In the genomic region with DNA sequence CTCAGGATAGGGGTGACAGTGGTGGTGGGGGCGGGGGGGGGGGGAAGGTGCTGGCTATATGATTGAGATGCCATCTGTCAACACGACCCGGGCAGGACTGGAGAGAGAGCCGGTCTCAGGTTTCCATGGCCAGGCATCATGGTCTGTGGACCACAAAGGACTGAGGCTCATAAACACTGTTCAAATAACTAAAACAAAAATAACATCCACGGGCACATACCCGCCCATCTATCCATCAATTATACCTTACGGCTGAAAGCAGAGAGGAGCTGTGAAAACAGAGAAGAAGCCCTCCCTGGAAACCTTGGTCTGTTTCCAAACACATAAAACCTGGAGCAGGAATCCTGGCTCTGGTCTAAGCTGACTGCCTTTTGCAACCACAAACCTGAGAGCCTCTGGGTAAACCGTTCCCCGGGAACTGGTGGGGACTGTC, we compare ENCODE assay signal across 10 mouse cellular contexts.
DNase-seq lines count a peak whose midpoint lies in the region; ATAC-seq lines count a peak whose summit lies in the region.
"Had no signal": no experiment of that assay in that cellular context is flagged by ENCODE, and none has a peak within 500 bp of the region (broad histone marks: within the 10 kb centered on the region; RNA-seq: fewer than 3 reads in every experiment).

No protein-coding gene starts in this region.

- 0 out of 2 replicates have a peak overlapping the region, but pooled peaks have one; percentile 8 for H3K27ac ChIP-seq in hindbrain, embryonic 13.5 days
- H3K27ac ChIP-seq in hindbrain, embryonic 11.5 days (ENCODE audit: low read depth, low read length) = no peak overlapping the region
- H3K27ac ChIP-seq in embryonic facial prominence, embryonic 10.5 days (replicated peaks) = no peak overlapping the region
- peak overlapping the region; percentile 56; the same call in 1 of the 2 replicates for H3K27ac ChIP-seq in limb, embryonic 10.5 days

- H3K4me2 ChIP-seq in hindbrain, embryonic 13.5 days = no peak overlapping the region
- H3K4me2 ChIP-seq in hindbrain, embryonic 11.5 days (replicated peaks; ENCODE audit: low read depth, low read length) = no peak overlapping the region

- no peaks in the 10 kb centered on the region for H3K9me3 ChIP-seq in hindbrain, embryonic 13.5 days
- no peaks in the 10 kb centered on the region for H3K9me3 ChIP-seq in hindbrain, embryonic 11.5 days (ENCODE audit: control insufficient read depth, low read length)
- H3K9me3 ChIP-seq in embryonic facial prominence, embryonic 10.5 days = no peaks in the 10 kb centered on the region
- H3K9me3 ChIP-seq in limb, embryonic 10.5 days (replicated peaks) = no peaks in the 10 kb centered on the region

- peaks cover 5% of the 10 kb centered on the region; the same call in 1 of the 2 replicates for H3K4me1 ChIP-seq in hindbrain, embryonic 13.5 days (replicated peaks)
- H3K4me1 ChIP-seq in hindbrain, embryonic 11.5 days (replicated peaks; ENCODE audit: control insufficient read depth, insufficient read depth, low read length) = no peaks in the 10 kb centered on the region
- peaks cover 21% of the 10 kb centered on the region for H3K4me1 ChIP-seq in embryonic facial prominence, embryonic 10.5 days
- peaks cover 30% of the 10 kb centered on the region for H3K4me1 ChIP-seq in limb, embryonic 10.5 days

- peak; percentile 57; the same call in 1 of the 2 replicates for ATAC-seq in hindbrain, embryonic 13.5 days (ENCODE audit: low FRiP score)
- ATAC-seq in hindbrain, embryonic 11.5 days (ENCODE audit: low FRiP score) = no peak
- no peak for ATAC-seq in megakaryocyte, adult 5-6 weeks (ENCODE audit: poor library complexity, severe bottlenecking)

- intact Hi-C loops in gastrocnemius, postnatal 14 days (cut with DNase I; ENCODE audit: low total_unique reads) = no loop called here

- DNase-seq in hindbrain, embryonic 11.5 days (ENCODE audit: low spot score) = no peak
- peak; percentile 48 to 56 for DNase-seq in cerebellum, adult 18-20 months
- peak; percentile 21 for DNase-seq in embryonic facial prominence, embryonic 10.5 days (ENCODE audit: low spot score)
- DNase-seq in limb, embryonic 10.5 days (ENCODE audit: low spot score) = peak; percentile 65
- DNase-seq in retina, postnatal 1 day = no peak
- DNase-seq in gastrocnemius, postnatal 14 days = no peak
- DNase-seq: gastrocnemius, postnatal 25 days; thymus, postnatal 36 days had no signal

- no peak overlapping the region for H3K4me3 ChIP-seq in hindbrain, embryonic 13.5 days
- H3K4me3 ChIP-seq in hindbrain, embryonic 11.5 days (ENCODE audit: low read depth, low read length) = no peak overlapping the region
- no peak overlapping the region for H3K4me3 ChIP-seq in embryonic facial prominence, embryonic 10.5 days
- no peak overlapping the region for H3K4me3 ChIP-seq in limb, embryonic 10.5 days

- whole genome bisulfite sequencing in hindbrain, embryonic 13.5 days = 53% methylated on average over 9 of the region's 9 CpGs
- WGBS in hindbrain, embryonic 11.5 days = 55% methylated on average over 9 of the region's 9 CpGs
- 54% methylated on average over 9 of the region's 9 CpGs for WGBS in embryonic facial prominence, embryonic 10.5 days
- 31% methylated on average over 9 of the region's 9 CpGs for WGBS in limb, embryonic 10.5 days

- H3K9ac ChIP-seq in hindbrain, embryonic 13.5 days = no peak overlapping the region
- H3K9ac ChIP-seq in hindbrain, embryonic 11.5 days (ENCODE audit: low read depth, low read length) = no peak overlapping the region

- H3K27me3 ChIP-seq in hindbrain, embryonic 13.5 days = no peaks in the 10 kb centered on the region
- H3K27me3 ChIP-seq in hindbrain, embryonic 11.5 days (ENCODE audit: control insufficient read depth, insufficient read depth, low read length) = no peaks in the 10 kb centered on the region
- no peaks in the 10 kb centered on the region for H3K27me3 ChIP-seq in embryonic facial prominence, embryonic 10.5 days (replicated peaks; ENCODE audit: low read depth, poor library complexity, severe bottlenecking)
- H3K27me3 ChIP-seq in limb, embryonic 10.5 days (ENCODE audit: low read depth, poor library complexity, severe bottlenecking) = no peaks in the 10 kb centered on the region

- no peaks in the 10 kb centered on the region for H3K36me3 ChIP-seq in hindbrain, embryonic 13.5 days
- H3K36me3 ChIP-seq in hindbrain, embryonic 11.5 days (ENCODE audit: control insufficient read depth, insufficient read depth, low read length) = no peaks in the 10 kb centered on the region
- no peaks in the 10 kb centered on the region for H3K36me3 ChIP-seq in embryonic facial prominence, embryonic 10.5 days (replicated peaks)
- no peaks in the 10 kb centered on the region for H3K36me3 ChIP-seq in limb, embryonic 10.5 days

Comparison
In these comparisons a context has a peak if more than half of its experiments do, and no peak if none do; other contexts are left out.
1. H3K27ac ChIP-seq: peak in hindbrain, embryonic 13.5 days (single experiment) and limb, embryonic 10.5 days (single experiment); none in hindbrain, embryonic 11.5 days (single experiment) and embryonic facial prominence, embryonic 10.5 days (single experiment).
2. DNase-seq: peak in cerebellum, adult 18-20 months (2 of 2), embryonic facial prominence, embryonic 10.5 days (single experiment) and limb, embryonic 10.5 days (single experiment); none in hindbrain, embryonic 11.5 days (single experiment), retina, postnatal 1 day (single experiment) and gastrocnemius, postnatal 14 days (single experiment).